Mouse (Mus musculus) megakaryocyte progenitor cell, adult 5-6 weeks (primary cell): ENCODE data around the gene Prr22. TPM values are rescaled to one million over a fixed set of nuclear protein-coding genes. Genes with fewer than 3 reads are reported as not detected.

ENCODE experiments used
- ATAC-seq: replicated peaks from 2 replicates; pipeline ENCODE4 v1.8.0; 2016; ENCODE audit warnings: mild to moderate bottlenecking, moderate TSS enrichment, inconsistent platforms; ENCODE audit not compliant: poor library complexity
- total RNA-seq, 2 experiments: library from RNA; stranded (forward) in 1 of 2; stranded (reverse) in 1 of 2; fragments of 157-497, 149-512 nt in 1 of 2; fragments of 200-1000 nt in 1 of 2; gene quantifications; 2 replicates each; pipeline versions ENCODE4 v1.2.3 to v1.2.4; 2015 to 2017

Prr22 gene
- total RNA-seq, 2 experiments from 2014 or later: 0.92 to 2.0 TPM

- no peak for ATAC-seq
Observed at GRCm38 (mm10) chr17:56759261-56759660, 10.8 kb upstream of the Prr22 start.

GRCm38 (mm10) chr17:56761077-56761476, 9.0 kb upstream of the Prr22 start:
- ATAC-seq: no peak

DNA sequence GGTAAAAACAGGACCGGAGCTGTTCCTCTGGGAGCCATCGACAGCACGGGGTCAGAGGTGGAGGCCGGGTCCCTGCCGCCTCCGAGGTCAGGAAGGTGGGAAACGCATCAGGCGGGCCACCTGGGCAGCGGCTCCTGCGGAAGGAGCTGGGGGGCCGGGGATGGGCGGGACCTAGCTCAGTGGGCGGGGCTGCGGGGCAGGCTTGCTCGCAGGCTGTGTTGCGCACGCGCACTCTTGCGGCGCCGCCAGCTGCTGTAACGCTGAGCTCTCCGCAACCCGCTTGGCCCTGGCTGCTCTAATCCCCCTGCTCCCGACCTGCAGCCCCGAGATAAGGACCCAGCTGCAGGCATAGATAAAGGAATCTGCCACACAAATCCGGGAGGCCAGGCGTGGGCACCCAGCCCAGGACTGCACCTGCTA, 8.0 kb upstream of the Prr22 start:
- ATAC-seq: peak; percentile 43

DNA sequence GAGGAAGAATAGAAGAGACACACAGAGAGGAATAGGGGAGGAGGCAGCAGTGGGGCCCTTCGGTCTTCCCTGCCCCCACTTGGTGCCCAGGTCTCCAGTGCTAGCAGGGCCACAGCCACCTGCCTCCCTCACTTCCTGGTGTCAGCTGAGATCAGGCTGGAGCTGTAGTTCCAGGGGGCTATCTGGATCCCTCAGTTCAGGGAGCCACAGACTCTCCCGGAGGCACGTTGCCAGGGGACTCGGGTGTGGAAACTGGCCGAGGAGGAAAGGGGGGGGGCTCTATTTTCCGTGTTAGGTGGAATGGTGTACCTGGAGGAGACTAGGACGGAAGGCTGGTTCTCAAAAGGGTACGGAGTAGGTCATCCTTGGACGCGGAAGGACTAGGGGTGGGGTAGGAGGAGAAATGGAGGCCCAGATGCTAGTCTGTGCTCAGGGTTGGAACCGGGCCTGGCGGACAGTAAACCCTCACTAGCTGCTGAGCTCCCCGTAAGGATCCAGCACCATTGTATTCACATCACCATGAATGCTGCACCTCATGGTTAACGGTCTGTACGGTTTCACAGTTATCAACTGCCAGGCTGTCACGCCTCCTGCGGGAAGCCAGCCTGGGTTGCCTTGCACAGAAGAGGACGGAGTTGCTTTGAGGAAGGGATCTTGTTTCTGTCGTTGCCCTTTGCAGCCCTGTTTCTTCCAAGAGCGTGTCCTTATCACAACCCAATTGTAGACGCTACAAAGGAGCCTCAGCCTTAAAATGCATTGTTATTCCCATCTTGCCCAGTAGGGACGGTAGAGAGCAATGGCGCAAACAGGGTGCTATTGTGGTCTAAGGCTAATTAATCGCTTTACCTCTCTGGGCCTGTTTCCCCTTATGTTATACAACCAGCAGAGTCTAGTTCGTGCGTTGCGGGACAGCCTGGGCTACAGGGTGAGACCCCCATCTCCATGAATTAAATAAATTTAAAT, 7.0 kb upstream of the Prr22 start:
- ATAC-seq: peak; percentile 48

- ATAC-seq: no peak
Observed at GRCm38 (mm10) chr17:56763741-56764250, 6.3 kb upstream of the Prr22 start.

DNA sequence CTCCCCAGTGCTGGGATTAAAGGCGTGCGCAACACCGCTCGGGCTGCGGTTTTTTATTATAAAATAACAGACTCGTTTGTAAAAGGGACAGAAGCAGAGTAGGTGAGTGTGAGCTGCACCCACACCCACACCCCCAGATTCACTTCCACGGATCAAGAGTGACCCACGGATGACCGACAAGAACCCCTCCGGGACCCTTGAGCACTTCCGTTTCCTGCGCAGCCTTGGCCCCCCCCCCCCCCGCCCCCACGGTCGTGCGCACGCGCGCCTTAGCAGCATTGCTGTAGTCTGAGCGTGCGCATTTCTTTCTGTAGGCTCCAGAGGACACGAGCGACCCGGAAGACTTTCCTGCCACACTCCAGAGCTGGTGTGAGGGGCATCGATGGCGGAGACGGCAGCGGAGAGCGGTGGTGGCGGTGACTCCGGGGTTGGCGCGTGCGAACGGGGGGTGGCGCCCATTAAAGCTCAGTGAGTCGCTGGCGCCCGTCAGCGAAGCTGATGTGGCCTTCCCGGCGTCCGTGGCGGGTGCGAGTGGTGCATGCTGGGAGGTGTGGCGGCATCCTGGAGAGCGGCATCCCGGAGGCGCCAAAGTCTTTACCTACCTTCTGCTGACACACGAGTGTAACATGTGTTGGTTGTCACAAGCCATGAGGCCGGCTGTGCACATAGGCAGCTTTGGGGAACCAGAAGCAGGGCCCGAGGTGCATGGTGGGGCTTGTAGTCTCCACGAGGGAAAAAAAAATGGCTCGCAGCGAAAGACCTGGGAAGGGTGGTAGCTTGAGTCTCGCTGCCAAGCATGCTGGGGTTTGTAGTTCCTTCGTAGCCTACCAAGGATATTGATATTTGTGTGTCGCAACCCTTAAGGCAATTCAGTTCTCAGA, 5.3 kb upstream of the Prr22 start, which contains the start of gene Dus3l:
Dus3l (plus strand) TSS at position 284 of the 881 bp plus-strand sequence.
- peak; percentile 62 for ATAC-seq

- ATAC-seq: no peak
Observed at GRCm38 (mm10) chr17:56765431-56765830, 4.6 kb upstream of the Prr22 start.

DNA sequence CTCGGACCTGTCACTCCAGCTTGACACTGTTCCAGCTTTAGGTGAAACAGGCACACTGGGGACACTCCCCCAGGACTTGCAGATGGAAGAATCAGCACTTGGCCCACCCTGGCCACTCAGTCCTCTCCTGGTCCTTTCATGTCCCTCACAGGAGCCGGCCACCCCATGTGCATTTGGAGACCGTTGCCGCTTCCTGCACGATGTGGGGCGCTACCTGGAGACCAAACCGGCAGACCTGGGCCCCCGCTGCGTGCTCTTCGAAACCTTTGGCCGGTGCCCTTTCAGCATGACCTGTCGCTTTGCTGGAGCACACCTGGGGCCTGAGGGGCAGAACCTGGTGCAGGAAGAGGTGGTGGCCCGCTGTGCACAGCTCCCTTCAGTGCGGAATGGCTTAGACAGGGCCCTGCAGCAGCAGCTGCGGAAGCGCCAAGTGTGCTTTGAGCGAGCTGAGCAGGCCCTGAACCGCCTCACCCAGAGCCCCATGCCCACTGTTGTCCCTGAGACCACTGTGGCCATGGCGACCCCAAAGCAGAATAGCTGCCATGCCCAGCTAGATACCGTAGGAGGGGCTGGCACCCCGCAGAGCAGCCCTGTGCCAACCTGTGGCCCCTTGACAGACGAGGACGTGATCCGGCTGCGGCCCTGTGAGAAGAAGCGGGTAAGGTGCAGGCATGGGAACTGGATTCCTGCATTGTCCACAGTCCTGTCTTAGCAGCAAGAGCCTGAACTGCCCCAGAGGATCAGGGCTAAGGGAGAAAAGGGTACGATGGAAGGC, 3.2 kb upstream of the Prr22 start:
- ATAC-seq: no peak

DNA sequence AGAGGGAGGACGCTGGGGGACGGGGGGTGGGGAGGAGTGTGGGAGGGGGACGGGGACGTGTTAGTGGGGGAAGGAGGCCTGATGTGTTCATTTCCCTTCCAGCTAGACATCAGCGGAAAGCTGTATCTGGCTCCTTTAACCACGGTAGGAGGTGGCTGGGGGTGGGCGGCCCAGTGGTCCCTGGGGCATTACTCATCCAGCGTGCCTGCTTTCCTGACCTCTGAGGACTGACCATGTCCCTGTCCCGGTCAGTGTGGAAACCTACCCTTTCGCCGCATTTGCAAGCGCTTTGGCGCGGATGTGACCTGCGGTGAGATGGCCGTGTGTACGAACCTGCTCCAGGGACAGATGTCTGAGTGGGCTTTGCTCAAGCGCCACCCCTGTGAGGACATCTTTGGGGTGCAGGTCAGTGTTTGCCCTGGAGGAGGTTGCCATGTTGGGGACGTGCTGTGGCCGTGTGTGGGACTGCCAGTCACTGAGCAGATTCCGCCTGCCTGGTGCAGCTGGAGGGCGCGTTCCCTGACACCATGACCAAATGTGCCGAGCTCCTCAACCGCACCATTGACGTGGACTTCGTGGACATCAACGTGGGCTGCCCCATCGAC, 2.4 kb upstream of the Prr22 start:
- ATAC-seq: no peak

DNA sequence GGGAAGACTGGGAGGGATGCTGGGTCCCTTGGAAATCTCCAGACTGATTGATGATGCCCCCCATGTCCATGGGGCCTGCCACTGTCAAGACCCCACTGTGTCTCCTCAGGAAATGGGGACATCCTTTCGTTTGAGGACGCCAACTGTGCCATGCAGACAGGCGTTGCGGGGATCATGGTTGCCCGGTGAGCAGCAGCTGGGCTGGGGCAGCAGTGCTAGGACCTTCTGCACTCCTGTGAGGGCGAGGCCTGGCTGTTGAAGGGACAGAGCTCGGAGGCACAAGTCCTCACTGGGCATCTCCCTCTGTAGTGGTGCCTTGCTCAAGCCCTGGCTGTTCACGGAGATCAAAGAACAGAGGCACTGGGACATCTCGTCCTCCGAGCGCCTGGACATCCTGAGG, 1.1 kb upstream of the Prr22 start:
- ATAC-seq: no peak

DNA sequence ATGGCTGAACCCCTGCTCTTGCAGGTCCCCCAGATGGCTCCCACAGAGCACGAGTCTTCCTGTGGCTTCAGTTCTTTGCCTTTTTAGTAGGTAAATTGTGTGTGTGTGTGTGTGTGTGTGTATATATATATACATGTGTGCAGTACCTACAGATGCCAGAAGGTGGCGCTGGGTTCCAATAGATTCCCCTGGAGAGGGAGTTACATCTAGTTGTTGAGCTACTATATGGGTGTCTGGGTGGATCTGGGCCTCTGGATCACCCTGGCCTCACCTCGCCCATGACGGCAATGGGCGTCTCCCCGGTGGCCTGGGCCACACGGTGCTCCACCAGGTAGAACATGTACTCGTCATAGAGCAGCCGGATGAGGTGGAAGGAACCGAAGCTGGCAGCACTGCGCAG, 7.5 kb downstream of the Prr22 start:
- no peak for ATAC-seq

DNA sequence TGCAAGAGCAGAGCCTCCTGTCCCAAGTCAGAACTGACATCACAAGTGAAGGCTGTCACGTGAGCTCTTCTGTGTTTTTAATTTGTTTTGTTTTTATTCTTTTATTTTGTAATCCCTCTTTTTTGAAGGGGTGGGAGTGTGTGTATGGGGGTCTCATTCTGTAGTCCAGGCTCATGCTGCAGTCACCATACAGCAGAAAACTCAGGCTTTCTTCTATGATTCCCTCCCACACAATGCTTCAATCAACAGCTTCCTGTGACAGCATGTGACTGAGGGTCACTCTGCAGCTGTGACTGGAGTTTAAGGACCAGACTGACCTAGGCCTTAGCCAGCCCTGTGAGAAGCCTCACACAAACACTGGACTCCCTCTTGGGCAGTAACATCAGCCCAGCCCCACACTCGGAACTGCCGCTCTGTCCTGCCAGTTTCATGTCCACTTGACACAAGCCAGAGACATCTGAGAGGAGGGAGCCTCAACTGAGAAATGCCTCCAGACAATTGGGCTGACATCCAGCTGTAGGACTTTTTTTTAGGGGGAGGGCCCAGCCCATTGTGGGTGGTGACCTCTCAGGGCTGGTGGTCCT, 8.8 kb downstream of the Prr22 start:
- ATAC-seq: no peak

GRCm38 (mm10) chr17:56780291-56780978, 10.4 kb downstream of the Prr22 start:
- ATAC-seq: no peak

GRCm38 (mm10) chr17:56788886-56789285, 18.8 kb downstream of the Prr22 start:
- ATAC-seq: peak; percentile 35; the same call in 1 of the 2 replicates

- ATAC-seq: no peak
Observed at GRCm38 (mm10) chr17:56789286-56789685, 19.2 kb downstream of the Prr22 start.

DNA sequence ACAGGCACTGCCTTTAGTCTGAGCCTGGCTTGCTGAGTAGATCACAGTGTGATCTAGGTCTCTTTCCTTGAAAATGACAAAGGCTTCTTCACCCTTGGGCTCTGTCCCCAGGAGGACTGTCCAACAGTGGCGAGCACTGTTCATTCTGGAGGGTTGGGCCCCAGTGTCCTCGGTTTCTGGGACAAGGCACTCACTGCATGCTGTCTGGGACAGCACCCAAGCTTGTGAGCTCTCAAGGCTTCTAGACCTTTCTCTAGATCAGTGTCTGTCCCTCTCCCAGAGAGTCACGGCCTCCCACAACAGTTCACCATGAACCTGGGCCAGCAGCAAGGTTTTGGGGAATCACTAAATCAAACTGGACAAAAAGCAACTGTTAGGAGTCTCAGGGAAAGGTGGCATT, 22.5 kb downstream of the Prr22 start:
- ATAC-seq: no peak

DNA sequence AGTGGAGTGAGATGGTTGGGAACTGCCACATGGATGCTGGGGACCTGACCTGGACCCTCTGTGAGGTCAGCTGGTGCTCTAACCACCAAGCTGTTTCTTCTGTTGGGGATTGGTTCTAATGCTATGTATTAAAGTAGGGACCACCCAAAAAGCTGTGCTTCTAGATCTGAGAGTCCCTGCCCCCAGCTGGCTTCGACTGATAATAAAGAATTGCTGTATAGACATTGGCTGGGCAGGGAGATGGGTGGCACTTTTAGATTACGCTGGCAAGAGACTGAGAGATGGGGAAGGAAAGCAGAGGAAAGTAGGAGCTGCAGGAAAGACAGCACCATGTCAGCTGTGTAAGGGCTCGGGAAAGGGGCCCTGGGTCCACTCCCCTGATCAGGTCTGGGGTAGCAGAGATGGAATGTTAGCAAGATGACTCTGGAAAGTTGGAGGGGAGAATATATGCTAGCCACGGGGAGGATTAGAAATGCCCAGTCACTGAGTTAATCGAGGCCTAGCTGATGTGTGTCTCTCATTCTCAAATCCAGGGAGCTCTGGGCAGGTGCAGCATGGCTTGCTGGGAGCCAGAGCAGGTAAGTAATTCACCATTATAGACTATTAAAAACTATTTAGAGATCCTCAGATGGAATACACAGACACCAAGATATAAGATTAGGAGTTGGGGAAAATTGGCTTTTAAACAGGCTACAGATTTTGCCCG, 23.7 kb downstream of the Prr22 start:
- ATAC-seq: peak; percentile 81

DNA sequence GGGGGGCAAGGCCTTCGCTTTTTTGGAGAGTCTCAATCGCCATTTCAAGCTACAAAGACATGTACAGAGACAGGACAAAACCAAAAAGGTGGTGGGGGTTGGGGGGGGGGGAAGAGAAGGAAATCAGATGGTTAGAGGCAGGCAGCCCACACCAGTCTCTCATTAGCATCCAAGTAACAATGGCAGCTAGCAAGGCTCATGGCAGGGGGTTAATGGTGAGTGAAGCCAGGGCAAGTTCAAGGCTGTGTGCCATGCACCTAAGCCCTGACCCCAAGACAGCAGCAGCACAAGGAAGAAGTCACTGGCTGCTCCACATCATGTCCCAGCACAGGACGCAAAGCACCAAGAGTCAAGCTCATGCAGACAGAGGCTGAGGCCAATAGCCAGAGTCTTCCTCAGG, 29.2 kb downstream of the Prr22 start:
- no peak for ATAC-seq

DNA sequence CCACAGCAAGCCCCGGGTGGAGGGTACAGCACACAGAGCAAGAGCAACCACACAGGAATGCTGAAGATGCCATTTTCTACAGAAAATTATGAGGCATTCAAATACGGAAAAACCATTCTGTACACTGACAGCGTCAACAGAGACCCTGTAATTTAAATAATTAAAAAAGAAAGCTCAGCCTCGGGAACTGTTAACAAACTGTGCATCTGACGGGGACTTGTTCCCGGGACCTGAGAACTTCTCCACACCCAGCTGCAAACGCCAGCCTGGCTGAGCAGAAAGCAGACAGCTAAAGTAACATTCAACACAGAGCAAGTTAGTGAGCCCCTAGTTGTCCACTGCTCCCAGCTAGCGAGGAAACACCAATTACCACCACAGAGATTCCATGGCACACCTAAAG, 32.0 kb downstream of the Prr22 start:
- no peak for ATAC-seq
